Mouse (Mus musculus) cortical plate, adult 2 months (tissue): ENCODE measurements around the gene Atp5l.

Source experiments
- CTCF ChIP-seq: fragments of 200-500 bp; IDR thresholded peaks from 2 replicates; pipeline ENCODE4 v1.5.1; 2011; ENCODE audit warnings: mild to moderate bottlenecking, control low read depth, low read length; ENCODE audit not compliant: insufficient read depth; ENCODE audit errors: extremely low read depth
- POLR2A ChIP-seq: fragments of 200-500 bp; IDR thresholded peaks from 2 replicates; pipeline ENCODE4 v1.6.1; 2011; ENCODE audit warnings: mild to moderate bottlenecking, low read length, control low read depth; ENCODE audit not compliant: insufficient read depth; ENCODE audit errors: extremely low read depth

GRCm38 (mm10) chr9:44904964-44905363 lies 15.6 kb downstream of the Atp5l start:
- no peak for TF ChIP-seq CTCF
- no peak for TF ChIP-seq POLR2A
